Mouse (Mus musculus) midbrain, embryonic 11.5 days (tissue): ENCODE data around the gene Fyb. TPM values are rescaled to one million over a fixed set of nuclear protein-coding genes. Genes with fewer than 3 reads are reported as not detected.
A peak's percentile ranks its signal among the peaks of the same experiment; 100 is the strongest.

Source experiments
- ATAC-seq: fragments of 200-750 bp; cut with Nextera tagmentation; 2 replicates; pipeline ENCODE4 v1.8.0; 2017; ENCODE audit warnings: moderate TSS enrichment, moderate library complexity; ENCODE audit not compliant: low FRiP score
- DNase-seq: peaks from one replicate; pipeline ENCODE4 v3.0.0; 2015; ENCODE audit warnings: low spot score; ENCODE audit errors: missing footprints
- H3K27ac ChIP-seq: fragments of 300-500 bp; sonication (generic); 2 replicates; pipeline ENCODE4 v1.5.1; 2014; ENCODE audit warnings: low read depth, low read length
- H3K27me3 ChIP-seq: fragments of 300-500 bp; sonication (generic); 2 replicates; pipeline ENCODE4 v1.6.1; 2014; ENCODE audit warnings: mild to moderate bottlenecking, low read length, moderate library complexity, mixed read lengths; ENCODE audit not compliant: control insufficient read depth, insufficient read depth
- H3K36me3 ChIP-seq: fragments of 300-500 bp; sonication (generic); 2 replicates; pipeline ENCODE4 v1.6.1; 2014; ENCODE audit warnings: mild to moderate bottlenecking, low read length, moderate library complexity, mixed read lengths; ENCODE audit not compliant: control insufficient read depth, insufficient read depth
- H3K4me1 ChIP-seq: fragments of 300-500 bp; sonication (generic); 2 replicates; pipeline ENCODE4 v1.6.1; 2014; ENCODE audit warnings: low read length; ENCODE audit not compliant: control insufficient read depth, insufficient read depth
- H3K4me2 ChIP-seq: fragments of 300-500 bp; sonication (generic); 2 replicates; pipeline ENCODE4 v1.6.1; 2014; ENCODE audit warnings: mild to moderate bottlenecking, moderate library complexity
- H3K4me3 ChIP-seq: fragments of 300-500 bp; sonication (generic); 2 replicates; pipeline ENCODE4 v1.5.1; 2014; ENCODE audit warnings: low read depth, low read length
- H3K9ac ChIP-seq: fragments of 300-500 bp; sonication (generic); 2 replicates; pipeline ENCODE4 v1.6.1; 2014; ENCODE audit warnings: low read length
- H3K9me3 ChIP-seq: fragments of 300-500 bp; sonication (generic); 2 replicates; pipeline ENCODE4 v1.6.1; 2016; ENCODE audit warnings: low read length; ENCODE audit not compliant: control insufficient read depth
- WGBS: fragments of 180-500 bp; shearing (Covaris S2); extraction: QIAGEN DNeasy Blood & Tissue Kit; methylation state at CpG from one replicate; pipeline ENCODE4 v1.1.7; 2014; 5-methylcytosine and 5-hydroxymethylcytosine counted together
- polyA plus RNA-seq: library from polyadenylated mRNA; unstranded; fragments of >200 nt; fragmentation: Nextera tagmentation; extraction: Ambion mirVana; gene quantifications from 2 replicates; pipeline ENCODE4 v1.2.1, GENCODE M21; 2014

Gene Fyb
- polyA plus RNA-seq, 1 experiment from 2014 or later: 3.6 TPM

GRCm38 (mm10) chr15:6556911-6557310 lies 34.3 kb downstream of the Fyb start:
- H3K27ac ChIP-seq: no peak overlapping the region
- H3K9ac ChIP-seq: no peak overlapping the region
- H3K27me3 ChIP-seq: no peaks in the 10 kb centered on the region
- H3K4me3 ChIP-seq: no peak overlapping the region
- 90% methylated on average over 6 of the region's 6 CpGs for WGBS
- DNase-seq: no peak
- no peaks in the 10 kb centered on the region for H3K9me3 ChIP-seq
- H3K4me2 ChIP-seq: no peak overlapping the region
- H3K36me3 ChIP-seq: no peaks in the 10 kb centered on the region
- H3K4me1 ChIP-seq: no peaks in the 10 kb centered on the region
- ATAC-seq: no peak

- H3K27me3 ChIP-seq: no peaks in the 10 kb centered on the region
- ATAC-seq (no peak), DNase-seq (no peak)
- H3K4me3 ChIP-seq: no peak overlapping the region
- 88% methylated on average over 4 of the region's 4 CpGs for WGBS
- H3K36me3 ChIP-seq: no peaks in the 10 kb centered on the region
- H3K9ac ChIP-seq: no peak overlapping the region
- H3K4me1 ChIP-seq: no peaks in the 10 kb centered on the region
- no peak overlapping the region for H3K27ac ChIP-seq
- no peak overlapping the region for H3K4me2 ChIP-seq
- H3K9me3 ChIP-seq: no peaks in the 10 kb centered on the region
Measured at GRCm38 (mm10) chr15:6557552-6557951, 34.9 kb downstream of the Fyb start.

GRCm38 (mm10) chr15:6559188-6559587 lies 36.5 kb downstream of the Fyb start:
- DNase-seq (no peak), ATAC-seq (no peak)
- 85% methylated on average over 9 of the region's 9 CpGs for WGBS

GRCm38 (mm10) chr15:6560696-6561095 lies 38.0 kb downstream of the Fyb start:
- Histone ChIP-seq H3K4me2 (no peak overlapping the region), H3K9me3 (no peaks in the 10 kb centered on the region), H3K27ac (no peak overlapping the region), H3K4me3 (no peak overlapping the region), H3K36me3 (no peaks in the 10 kb centered on the region), H3K9ac (no peak overlapping the region), H3K27me3 (no peaks in the 10 kb centered on the region), H3K4me1 (peaks cover 2% of the 10 kb centered on the region; the same call in 1 of the 2 replicates)
- ATAC-seq (no peak), DNase-seq (no peak)
- 90% methylated on average over 10 of the region's 10 CpGs for WGBS

More at GRCm38 (mm10) chr15:6559188-6559587, 36.5 kb downstream of the Fyb start:
- H3K36me3 ChIP-seq: no peaks in the 10 kb centered on the region
- H3K9ac ChIP-seq: no peak overlapping the region
- H3K9me3 ChIP-seq: no peaks in the 10 kb centered on the region
- H3K4me3 ChIP-seq: no peak overlapping the region
- no peaks in the 10 kb centered on the region for H3K27me3 ChIP-seq
- H3K4me2 ChIP-seq: no peak overlapping the region
- no peak overlapping the region for H3K27ac ChIP-seq
- H3K4me1 ChIP-seq: no peaks in the 10 kb centered on the region

GRCm38 (mm10) chr15:6562161-6562560 lies 39.5 kb downstream of the Fyb start:
- no peaks in the 10 kb centered on the region for H3K36me3 ChIP-seq
- 80% methylated on average over 4 of the region's 4 CpGs for WGBS
- no peak for DNase-seq
- H3K9me3 ChIP-seq: no peaks in the 10 kb centered on the region
- no peak overlapping the region for H3K9ac ChIP-seq
- no peak overlapping the region for H3K27ac ChIP-seq
- peaks cover 2% of the 10 kb centered on the region; the same call in 1 of the 2 replicates for H3K4me1 ChIP-seq
- H3K27me3 ChIP-seq: no peaks in the 10 kb centered on the region
- H3K4me2 ChIP-seq: no peak overlapping the region
- ATAC-seq: no peak
- H3K4me3 ChIP-seq: no peak overlapping the region

- ATAC-seq (no peak), DNase-seq (no peak)
- H3K27ac ChIP-seq: no peak overlapping the region
- no peaks in the 10 kb centered on the region for H3K27me3 ChIP-seq
- H3K36me3 ChIP-seq: no peaks in the 10 kb centered on the region
- no peaks in the 10 kb centered on the region for H3K9me3 ChIP-seq
- peaks cover 2% of the 10 kb centered on the region; the same call in 1 of the 2 replicates for H3K4me1 ChIP-seq
- H3K4me3 ChIP-seq: no peak overlapping the region
- H3K9ac ChIP-seq: no peak overlapping the region
- WGBS: 76% methylated on average over 2 of the region's 2 CpGs
- H3K4me2 ChIP-seq: no peak overlapping the region
Measured at GRCm38 (mm10) chr15:6562629-6563028, 40.0 kb downstream of the Fyb start.

- ATAC-seq (peak; percentile 59; the same call in 1 of the 2 replicates), DNase-seq (peak; percentile 90)
- H3K9ac ChIP-seq: no peak overlapping the region
- no peak overlapping the region for H3K4me3 ChIP-seq
- no peak overlapping the region for H3K27ac ChIP-seq
- H3K9me3 ChIP-seq: no peaks in the 10 kb centered on the region
- no peaks in the 10 kb centered on the region for H3K36me3 ChIP-seq
- no peaks in the 10 kb centered on the region for H3K27me3 ChIP-seq
- peaks cover 2% of the 10 kb centered on the region; the same call in 1 of the 2 replicates for H3K4me1 ChIP-seq
- peak overlapping the region; percentile 12; the same call in 1 of the 2 replicates for H3K4me2 ChIP-seq
- 35% methylated on average over 11 of the region's 11 CpGs for WGBS
Measured at GRCm38 (mm10) chr15:6564977-6565421, 42.3 kb downstream of the Fyb start.

GRCm38 (mm10) chr15:6565873-6566272 lies 43.2 kb downstream of the Fyb start:
- DNase-seq: no peak
- Histone ChIP-seq H3K27me3 (no peaks in the 10 kb centered on the region), H3K4me3 (no peak overlapping the region), H3K9me3 (no peaks in the 10 kb centered on the region), H3K9ac (no peak overlapping the region), H3K4me1 (peaks cover 2% of the 10 kb centered on the region; the same call in 1 of the 2 replicates), H3K27ac (no peak overlapping the region), H3K4me2 (no peak overlapping the region), H3K36me3 (no peaks in the 10 kb centered on the region)
- no peak for ATAC-seq
- WGBS: 93% methylated on average over 4 of the region's 4 CpGs

- ATAC-seq: no peak
- H3K27me3 ChIP-seq: no peaks in the 10 kb centered on the region
- peaks cover 2% of the 10 kb centered on the region; the same call in 1 of the 2 replicates for H3K4me1 ChIP-seq
- no peaks in the 10 kb centered on the region for H3K9me3 ChIP-seq
- no peak overlapping the region for H3K27ac ChIP-seq
- no peaks in the 10 kb centered on the region for H3K36me3 ChIP-seq
- no peak overlapping the region for H3K9ac ChIP-seq
- no peak for DNase-seq
- no peak overlapping the region for H3K4me3 ChIP-seq
- no peak overlapping the region for H3K4me2 ChIP-seq
- 92% methylated on average over 5 of the region's 5 CpGs for WGBS
Measured at GRCm38 (mm10) chr15:6567993-6568392, 45.3 kb downstream of the Fyb start.
